Mouse (Mus musculus) limb, embryonic 10.5 days (tissue): Measurements from ENCODE around the gene Armc9. TPM values are rescaled to one million over a fixed set of nuclear protein-coding genes. Genes with fewer than 3 reads are reported as not detected.

Experiments used
- DNase-seq: peaks from one replicate; pipeline ENCODE4 v3.0.0-alpha.2; 2017; ENCODE audit warnings: low spot score
- H3K27ac ChIP-seq: fragments of 300-500 bp; sonication (generic); 2 replicates; pipeline ENCODE4 v1.5.1; 2016; ENCODE audit warnings: mild to moderate bottlenecking
- H3K27me3 ChIP-seq: fragments of 300-500 bp; sonication (generic); 2 replicates; pipeline ENCODE4 v1.6.1; 2016; ENCODE audit warnings: low read depth, mild to moderate bottlenecking; ENCODE audit not compliant: poor library complexity, severe bottlenecking
- H3K36me3 ChIP-seq: fragments of 300-500 bp; sonication (generic); 2 replicates; pipeline ENCODE4 v1.6.1; 2016; ENCODE audit warnings: mild to moderate bottlenecking, moderate library complexity
- H3K4me1 ChIP-seq: fragments of 300-500 bp; sonication (generic); 2 replicates; pipeline ENCODE4 v1.6.1; 2016
- H3K4me3 ChIP-seq: fragments of 300-500 bp; sonication (generic); 2 replicates; pipeline ENCODE4 v1.5.1; 2016; ENCODE audit warnings: mild to moderate bottlenecking, moderate library complexity
- H3K9me3 ChIP-seq: fragments of 300-500 bp; sonication (generic); replicated peaks from 2 replicates; pipeline ENCODE4 v1.6.1; 2016; ENCODE audit warnings: mild to moderate bottlenecking
- WGBS: fragments of 180-500 bp; shearing (Covaris S2); methylation state at CpG from one replicate; pipeline ENCODE4 v1.1.7; 2016; 5-methylcytosine and 5-hydroxymethylcytosine counted together
- polyA plus RNA-seq: library from polyadenylated mRNA; unstranded; fragments of >200 nt; fragmentation: Nextera tagmentation; extraction: Ambion mirVana; gene quantifications from 2 replicates; pipeline ENCODE4 v1.2.1, GENCODE M21; 2016

Armc9 gene
- polyA plus RNA-seq, 1 experiment from 2014 or later, result 37.3 TPM

- Histone ChIP-seq H3K27me3 (no peaks in the 10 kb centered on the region), H3K36me3 (peaks cover 11% of the 10 kb centered on the region), H3K4me3 (no peak overlapping the region), H3K27ac (no peak overlapping the region), H3K4me1 (no peaks in the 10 kb centered on the region), H3K9me3 (no peaks in the 10 kb centered on the region)
- 67% methylated on average over 5 of the region's 5 CpGs for WGBS
- no peak for DNase-seq
Measured at GRCm38 (mm10) chr1:86182004-86182709, 27.6 kb downstream of the Armc9 start.

GRCm38 (mm10) chr1:86183577-86184263 lies 29.1 kb downstream of the Armc9 start:
- peaks cover 6% of the 10 kb centered on the region; the same call in 1 of the 2 replicates for H3K36me3 ChIP-seq
- WGBS, result 95% methylated on average over 4 of the region's 4 CpGs
- no peaks in the 10 kb centered on the region for H3K27me3 ChIP-seq
- H3K9me3 ChIP-seq, result no peaks in the 10 kb centered on the region
- DNase-seq, result no peak
- no peaks in the 10 kb centered on the region for H3K4me1 ChIP-seq
- no peak overlapping the region for H3K4me3 ChIP-seq
- H3K27ac ChIP-seq, result no peak overlapping the region

GRCm38 (mm10) chr1:86186762-86187161 lies 32.2 kb downstream of the Armc9 start:
- H3K27me3 ChIP-seq, result no peaks in the 10 kb centered on the region
- peaks cover 16% of the 10 kb centered on the region for H3K36me3 ChIP-seq
- DNase-seq, result no peak
- H3K9me3 ChIP-seq, result no peaks in the 10 kb centered on the region
- WGBS, result 87% methylated on average over 7 of the region's 7 CpGs
- no peak overlapping the region for H3K27ac ChIP-seq
- no peak overlapping the region for H3K4me3 ChIP-seq
- H3K4me1 ChIP-seq, result no peaks in the 10 kb centered on the region

GRCm38 (mm10) chr1:86187856-86188255 lies 33.3 kb downstream of the Armc9 start:
- no peak for DNase-seq
- WGBS, result 83% methylated on average over 2 of the region's 2 CpGs
- Histone ChIP-seq H3K4me1 (no peaks in the 10 kb centered on the region), H3K9me3 (no peaks in the 10 kb centered on the region), H3K27me3 (no peaks in the 10 kb centered on the region), H3K36me3 (peaks cover 19% of the 10 kb centered on the region), H3K27ac (no peak overlapping the region), H3K4me3 (no peak overlapping the region)

- Histone ChIP-seq H3K9me3 (no peaks in the 10 kb centered on the region), H3K36me3 (peaks cover 19% of the 10 kb centered on the region), H3K4me3 (no peak overlapping the region), H3K27ac (no peak overlapping the region), H3K27me3 (no peaks in the 10 kb centered on the region), H3K4me1 (no peaks in the 10 kb centered on the region)
- 85% methylated on average over 2 of the region's 2 CpGs for WGBS
- DNase-seq, result no peak
Measured at GRCm38 (mm10) chr1:86188271-86188670, 33.7 kb downstream of the Armc9 start.

GRCm38 (mm10) chr1:86189034-86189702 lies 34.6 kb downstream of the Armc9 start:
- H3K4me1 ChIP-seq, result no peaks in the 10 kb centered on the region
- no peak overlapping the region for H3K4me3 ChIP-seq
- peaks cover 23% of the 10 kb centered on the region for H3K36me3 ChIP-seq
- H3K27me3 ChIP-seq, result no peaks in the 10 kb centered on the region
- WGBS, result 83% methylated on average over 6 of the region's 6 CpGs
- DNase-seq, result no peak
- no peak overlapping the region for H3K27ac ChIP-seq
- H3K9me3 ChIP-seq, result no peaks in the 10 kb centered on the region

- H3K36me3 ChIP-seq, result peaks cover 25% of the 10 kb centered on the region
- WGBS, result 85% methylated on average over 6 of the region's 6 CpGs
- no peaks in the 10 kb centered on the region for H3K4me1 ChIP-seq
- DNase-seq, result no peak
- no peak overlapping the region for H3K4me3 ChIP-seq
- no peak overlapping the region for H3K27ac ChIP-seq
- no peaks in the 10 kb centered on the region for H3K27me3 ChIP-seq
- H3K9me3 ChIP-seq, result no peaks in the 10 kb centered on the region
Measured at GRCm38 (mm10) chr1:86190843-86191242, 36.3 kb downstream of the Armc9 start.

- H3K4me3 ChIP-seq, result no peak overlapping the region
- peaks cover 49% of the 10 kb centered on the region for H3K36me3 ChIP-seq
- no peaks in the 10 kb centered on the region for H3K27me3 ChIP-seq
- no peaks in the 10 kb centered on the region for H3K4me1 ChIP-seq
- no peak for DNase-seq
- no peak overlapping the region for H3K27ac ChIP-seq
- no peaks in the 10 kb centered on the region for H3K9me3 ChIP-seq
- WGBS, result 83% methylated on average over 7 of the region's 7 CpGs
Measured at GRCm38 (mm10) chr1:86194044-86194443, 39.5 kb downstream of the Armc9 start.

- no peak overlapping the region for H3K27ac ChIP-seq
- no peaks in the 10 kb centered on the region for H3K9me3 ChIP-seq
- no peak overlapping the region for H3K4me3 ChIP-seq
- peaks cover 73% of the 10 kb centered on the region for H3K36me3 ChIP-seq
- WGBS, result 94% methylated on average over 6 of the region's 6 CpGs
- no peaks in the 10 kb centered on the region for H3K4me1 ChIP-seq
- H3K27me3 ChIP-seq, result no peaks in the 10 kb centered on the region
- DNase-seq, result no peak
Measured at GRCm38 (mm10) chr1:86198276-86198675, 43.7 kb downstream of the Armc9 start.

- H3K27me3 ChIP-seq, result no peaks in the 10 kb centered on the region
- H3K4me1 ChIP-seq, result no peaks in the 10 kb centered on the region
- peaks cover 77% of the 10 kb centered on the region for H3K36me3 ChIP-seq
- no peak overlapping the region for H3K27ac ChIP-seq
- H3K9me3 ChIP-seq, result no peaks in the 10 kb centered on the region
- no peak overlapping the region for H3K4me3 ChIP-seq
- WGBS, result 86% methylated on average over 5 of the region's 5 CpGs
- DNase-seq, result no peak
Measured at GRCm38 (mm10) chr1:86199026-86199425, 44.4 kb downstream of the Armc9 start.

GRCm38 (mm10) chr1:86201312-86201711 lies 46.7 kb downstream of the Armc9 start:
- Histone ChIP-seq H3K36me3 (peaks cover 82% of the 10 kb centered on the region), H3K27me3 (no peaks in the 10 kb centered on the region), H3K9me3 (no peaks in the 10 kb centered on the region), H3K4me3 (no peak overlapping the region), H3K4me1 (no peaks in the 10 kb centered on the region), H3K27ac (no peak overlapping the region)
- no peak for DNase-seq

- Histone ChIP-seq H3K36me3 (peaks cover 74% of the 10 kb centered on the region), H3K27ac (no peak overlapping the region), H3K9me3 (no peaks in the 10 kb centered on the region), H3K27me3 (no peaks in the 10 kb centered on the region), H3K4me1 (no peaks in the 10 kb centered on the region), H3K4me3 (no peak overlapping the region)
- WGBS, result 91% methylated on average over 9 of the region's 9 CpGs
- DNase-seq, result no peak
Measured at GRCm38 (mm10) chr1:86202617-86203219, 48.1 kb downstream of the Armc9 start.

- DNase-seq, result no peak
- Histone ChIP-seq H3K4me1 (no peaks in the 10 kb centered on the region), H3K27ac (no peak overlapping the region), H3K36me3 (peaks cover 49% of the 10 kb centered on the region), H3K27me3 (no peaks in the 10 kb centered on the region), H3K4me3 (no peak overlapping the region), H3K9me3 (no peaks in the 10 kb centered on the region)
- WGBS, result 87% methylated on average over 7 of the region's 7 CpGs
Measured at GRCm38 (mm10) chr1:86210676-86211075, 56.1 kb downstream of the Armc9 start.
